Mouse (Mus musculus) frontal cortex, postnatal 25 days (tissue): Measurements from ENCODE around the gene Taar7a.
A peak's percentile ranks its signal among the peaks of the same experiment; 100 is the strongest.

Source experiments
- DNase-seq, 2 experiments: peaks; one replicate each; pipeline ENCODE4 v3.0.0; 2022; ENCODE audit warnings: low spot score in 2 of 2

Taar7a gene

DNA sequence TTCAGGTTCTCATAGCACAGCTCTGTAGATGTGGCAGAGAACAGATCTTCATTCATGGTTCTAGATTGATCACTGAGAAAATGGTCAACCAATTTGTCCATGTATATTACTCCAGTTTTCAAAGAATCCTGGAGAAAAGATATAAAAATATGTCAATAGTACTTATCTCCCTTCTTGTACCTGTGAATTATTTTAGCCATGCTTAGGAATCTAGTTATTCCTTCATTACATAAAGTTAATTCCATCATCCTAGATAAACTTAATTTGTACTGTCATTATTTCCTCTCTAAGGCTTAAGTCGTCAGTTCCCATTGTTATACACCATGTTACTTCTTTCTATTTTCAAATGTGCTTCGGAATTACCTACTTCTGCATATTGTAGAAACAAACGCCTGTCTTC is at the start of gene Taar7a:
Gene Taar7a, minus strand, starts transcription at position 101 of the 400 bp plus-strand sequence.
- no peak for DNase-seq

DNA sequence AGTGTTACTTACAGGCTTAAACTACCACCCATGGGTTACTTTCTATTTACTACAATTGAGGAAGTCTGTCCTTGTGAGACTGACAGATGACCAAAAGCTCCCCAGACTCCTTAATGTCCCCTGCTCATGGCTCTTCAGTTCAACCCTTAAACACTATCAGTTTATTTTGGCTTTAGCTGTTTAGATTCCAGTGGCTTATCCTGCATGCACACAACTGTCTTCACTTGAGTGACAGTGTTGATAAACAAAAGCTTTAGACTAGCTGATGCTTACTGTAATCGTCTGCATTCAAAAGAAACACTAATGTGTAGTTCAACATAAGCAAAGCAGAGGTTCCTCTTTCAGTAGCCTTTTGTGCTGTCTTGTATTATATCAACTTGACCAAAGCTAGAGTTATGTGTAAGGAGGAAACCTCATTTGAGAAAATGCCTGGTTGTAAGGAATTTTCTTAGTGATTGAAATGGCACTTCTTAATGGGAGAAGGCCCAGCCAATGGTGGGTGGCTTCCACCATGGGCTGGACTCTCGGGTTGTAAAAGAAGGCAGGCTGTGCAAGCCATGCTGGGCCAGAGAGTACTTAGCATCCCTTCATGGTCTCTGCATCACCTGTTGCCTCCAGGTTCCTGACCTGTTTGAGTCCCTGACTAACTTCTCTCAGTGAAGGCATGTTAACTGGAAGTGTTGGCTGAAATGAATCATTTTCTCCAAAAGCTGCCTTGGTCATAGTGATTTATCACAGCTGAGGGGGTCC is 47.0 kb upstream of the Taar7a start:
- DNase-seq = no peak

GRCm38 (mm10) chr10:24037314-24037713 is 44.0 kb upstream of the Taar7a start, which contains the start of gene Taar7e:
Gene Taar7e, plus strand, starts transcription at chr10:24037614.
- no peak for DNase-seq

DNA sequence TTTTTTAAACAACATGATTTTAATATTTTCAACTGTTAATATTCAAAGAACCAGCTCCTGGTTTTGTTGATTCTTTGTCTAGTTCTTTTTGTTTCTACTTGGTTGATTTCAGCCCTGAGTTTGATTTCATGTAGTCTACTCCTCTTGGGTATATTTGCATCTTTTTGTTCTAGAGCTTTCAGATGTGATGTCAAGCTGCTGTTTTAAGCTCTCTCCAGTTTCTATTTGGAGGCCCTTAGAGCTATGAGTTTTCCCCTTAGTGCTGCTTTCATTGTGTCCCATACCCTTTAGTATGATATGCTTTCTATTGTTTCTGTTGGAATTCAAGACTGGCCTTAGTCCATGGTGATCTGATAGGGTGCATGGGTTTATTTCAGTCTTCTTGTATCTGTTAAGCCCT is 38.1 kb upstream of the Taar7a start:
- no peak for DNase-seq

DNA sequence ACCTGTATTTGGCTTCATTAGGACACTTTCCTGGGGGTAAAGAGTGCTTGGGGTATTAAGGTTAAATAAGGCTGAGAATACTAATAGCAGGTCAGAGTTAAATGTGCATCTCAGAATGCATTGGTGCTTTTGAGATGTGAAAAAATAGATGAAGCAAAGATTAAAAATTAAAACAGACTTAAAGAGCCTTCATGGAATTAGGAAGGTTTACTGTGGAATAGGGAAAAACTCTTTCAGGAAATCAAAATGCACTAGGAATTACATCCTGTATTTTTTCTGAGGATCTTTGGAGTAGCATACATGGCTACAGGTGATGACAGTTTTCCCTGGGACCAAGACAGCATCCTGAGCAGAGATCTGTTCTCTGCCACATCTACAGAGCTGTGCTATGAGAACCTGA is 33.6 kb upstream of the Taar7a start, which contains the start of gene Taar7d:
Gene Taar7d, plus strand, starts transcription at position 301 of the 400 bp plus-strand sequence.
- DNase-seq = no peak

GRCm38 (mm10) chr10:24008143-24008542 is 14.9 kb upstream of the Taar7a start:
- no peak for DNase-seq

DNA sequence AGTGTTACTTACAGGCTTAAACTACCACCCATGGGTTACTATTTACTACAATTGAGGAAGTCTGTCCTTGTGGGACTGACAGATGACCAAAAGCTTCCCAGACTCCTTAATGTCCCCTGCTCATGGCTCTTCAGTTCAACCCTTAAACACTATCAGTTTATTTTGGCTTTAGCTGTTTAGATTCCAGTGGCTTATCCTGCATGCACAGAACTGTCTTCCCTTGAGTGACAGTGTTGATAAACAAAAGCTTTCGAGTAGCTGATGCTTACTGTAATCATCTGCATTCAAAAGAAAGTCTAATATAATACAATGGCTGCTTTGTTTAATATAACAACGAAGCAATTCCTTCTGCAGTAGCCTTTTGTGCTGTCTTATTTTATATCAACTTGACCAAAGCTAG is 13.8 kb upstream of the Taar7a start:
- no peak for DNase-seq

DNA sequence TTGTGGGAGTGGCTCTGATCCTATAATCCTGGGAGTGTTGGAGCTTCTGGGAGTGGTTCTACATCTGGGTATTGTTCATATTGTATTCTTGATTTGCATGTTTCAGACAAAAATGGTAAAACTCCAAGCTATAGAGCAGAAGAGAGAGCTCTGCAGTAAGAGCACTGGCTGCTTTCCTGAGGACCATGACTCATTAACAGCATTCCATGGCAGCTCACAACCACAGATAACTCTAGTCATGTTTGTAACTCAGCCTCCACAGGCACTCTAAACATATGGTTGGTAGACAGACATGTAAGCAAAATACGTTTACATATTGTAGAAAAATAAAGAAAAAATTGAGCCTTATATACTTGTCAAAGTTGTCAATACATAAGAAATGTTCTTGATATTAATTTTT is 13.2 kb upstream of the Taar7a start:
- DNase-seq = no peak

DNA sequence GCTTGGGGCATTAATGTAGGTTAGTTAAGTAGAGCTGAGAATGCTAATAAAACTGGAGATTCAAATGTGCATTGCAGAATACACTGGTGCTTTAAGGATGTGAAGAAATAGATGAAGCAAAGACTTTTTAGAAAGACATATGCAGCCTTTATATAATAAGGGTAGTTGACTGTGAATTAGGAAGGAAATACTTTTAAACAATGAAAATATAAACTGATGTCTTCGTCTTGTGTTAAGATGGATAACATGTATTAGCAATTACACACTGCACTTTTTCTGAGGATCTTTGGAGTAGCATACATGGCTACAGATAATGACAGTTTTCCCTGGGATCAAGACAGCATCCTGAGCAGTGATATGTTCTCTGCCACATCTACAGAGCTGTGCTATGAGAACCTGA is 6.4 kb upstream of the Taar7a start, which contains the start of gene Taar7b:
Gene Taar7b, plus strand, starts transcription at position 301 of the 400 bp plus-strand sequence.
- DNase-seq = no peak

- no peak for DNase-seq
Measured at GRCm38 (mm10) chr10:23986419-23986818, 6.9 kb downstream of the Taar7a start.

- DNase-seq = no peak
Measured at GRCm38 (mm10) chr10:23985546-23985945, 7.7 kb downstream of the Taar7a start, which contains the start of gene Taar6. Gene Taar6, minus strand, starts transcription at chr10:23985646.

DNA sequence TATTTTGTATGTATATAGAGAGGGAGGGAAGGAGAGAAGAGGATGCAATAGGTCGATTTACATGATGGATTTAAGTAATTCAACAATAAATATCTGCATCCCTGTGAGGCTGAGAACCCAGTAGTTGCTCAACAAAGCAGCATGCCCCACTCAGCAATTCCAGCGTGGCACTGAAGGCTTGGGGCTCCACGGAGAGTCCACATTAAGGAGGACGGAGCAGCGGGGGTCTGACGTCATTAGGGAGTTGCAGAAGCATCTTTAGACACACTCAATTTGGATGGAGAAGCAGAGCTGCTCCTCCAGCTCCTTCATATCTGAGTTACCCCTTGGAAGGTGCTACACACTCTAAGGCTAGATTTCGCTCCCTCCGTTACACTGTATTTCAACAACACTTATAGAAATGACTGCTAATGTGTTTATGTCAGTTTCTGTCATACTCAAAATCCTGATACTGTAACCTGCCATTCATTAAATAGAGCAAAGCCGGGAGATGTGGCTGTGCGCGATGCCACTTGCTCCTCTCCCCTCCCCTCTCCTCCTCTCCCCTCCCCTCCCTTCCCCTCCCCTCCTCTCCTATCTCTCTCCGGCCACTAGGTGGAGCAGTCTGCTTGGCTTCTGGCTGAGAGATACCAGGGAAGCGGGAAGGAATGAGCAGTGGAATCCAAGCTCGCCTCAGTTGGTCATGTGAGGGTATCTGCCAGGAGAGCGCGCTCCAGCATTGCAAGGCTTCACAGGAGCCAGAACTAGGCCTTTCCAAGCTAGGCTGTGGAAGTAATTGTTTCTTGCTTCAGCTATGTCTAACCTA is 14.2 kb downstream of the Taar7a start:
- DNase-seq = peak; percentile 40 to 53

GRCm38 (mm10) chr10:23977958-23978357 is 15.3 kb downstream of the Taar7a start:
- DNase-seq = no peak

DNA sequence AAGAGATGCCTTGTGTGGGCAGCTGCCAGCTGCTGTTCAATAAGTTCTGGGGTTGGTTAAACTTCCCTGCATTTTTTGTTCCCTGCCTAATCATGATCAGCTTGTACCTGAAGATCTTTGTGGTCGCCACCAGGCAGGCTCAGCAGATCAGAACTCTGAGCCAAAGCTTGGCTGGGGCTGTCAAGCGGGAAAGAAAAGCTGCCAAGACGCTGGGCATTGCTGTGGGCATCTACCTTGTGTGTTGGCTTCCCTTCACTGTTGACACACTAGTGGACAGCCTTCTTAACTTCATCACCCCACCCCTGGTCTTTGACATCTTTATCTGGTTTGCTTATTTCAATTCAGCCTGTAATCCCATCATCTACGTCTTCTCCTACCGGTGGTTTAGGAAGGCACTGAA is 22.0 kb downstream of the Taar7a start:
- DNase-seq = no peak

- no peak for DNase-seq
Measured at GRCm38 (mm10) chr10:23970656-23971165, 22.6 kb downstream of the Taar7a start, which contains the start of gene Taar5. Gene Taar5, plus strand, starts transcription at chr10:23970706.

- DNase-seq = no peak
Measured at GRCm38 (mm10) chr10:23964921-23965610, 28.2 kb downstream of the Taar7a start.

- DNase-seq = no peak
Measured at GRCm38 (mm10) chr10:23963444-23963843, 29.8 kb downstream of the Taar7a start.

GRCm38 (mm10) chr10:23960444-23960915 is 32.8 kb downstream of the Taar7a start, which contains the start of gene Taar4:
Gene Taar4, plus strand, starts transcription at chr10:23960494.
- no peak for DNase-seq

- DNase-seq = no peak
Measured at GRCm38 (mm10) chr10:23959071-23959470, 34.2 kb downstream of the Taar7a start.

GRCm38 (mm10) chr10:23951714-23952113 is 41.6 kb downstream of the Taar7a start:
- DNase-seq = no peak

DNA sequence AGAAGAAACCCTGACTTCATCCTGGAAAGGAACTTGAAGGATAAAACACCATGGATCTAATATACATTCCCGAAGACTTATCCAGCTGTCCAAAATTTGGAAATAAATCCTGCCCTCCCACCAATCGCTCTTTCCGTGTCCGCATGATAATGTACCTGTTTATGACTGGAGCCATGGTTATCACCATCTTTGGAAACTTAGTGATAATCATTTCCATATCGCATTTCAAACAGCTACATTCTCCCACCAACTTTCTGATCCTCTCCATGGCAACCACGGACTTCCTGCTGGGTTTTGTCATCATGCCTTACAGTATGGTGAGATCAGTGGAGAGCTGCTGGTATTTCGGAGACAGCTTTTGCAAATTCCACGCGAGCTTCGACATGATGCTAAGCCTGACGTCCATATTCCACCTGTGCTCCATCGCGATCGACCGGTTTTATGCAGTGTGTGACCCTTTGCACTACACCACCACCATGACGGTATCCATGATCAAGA is 43.7 kb downstream of the Taar7a start, which contains the start of gene Taar3:
Gene Taar3, plus strand, starts transcription at position 51 of the 498 bp plus-strand sequence.
- DNase-seq = no peak
